Mouse (Mus musculus): Measurements from ENCODE around the gene Ms4a13.
A peak's percentile ranks its signal among the peaks of the same experiment; 100 is the strongest.
"Not testable (repeated sequence)": the region's sequence is repeated elsewhere in the genome, so short reads cannot be mapped to it uniquely, and the experiment has no call there.

Gene Ms4a13

DNA sequence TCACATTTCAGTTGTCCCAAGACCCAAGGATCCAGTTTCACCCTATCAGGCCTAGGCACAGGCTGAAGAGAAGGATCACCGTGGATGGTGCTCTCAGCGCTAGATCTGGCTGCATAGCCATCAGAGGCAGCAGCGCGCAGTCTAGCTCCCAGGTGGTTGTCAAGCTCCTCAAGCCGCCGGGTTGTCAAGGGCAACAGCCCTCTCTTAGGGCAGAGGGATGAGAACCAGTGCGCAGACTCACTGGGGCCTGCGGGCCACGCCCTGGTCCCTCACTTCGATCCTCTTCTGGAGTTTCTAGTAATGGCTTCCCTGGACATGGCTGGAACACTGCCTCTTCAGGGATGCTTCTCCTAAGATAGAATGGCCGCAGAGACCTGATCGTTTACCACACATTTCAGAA lies at the start of gene Ms4a13:
Gene Ms4a13 (minus strand): TSS at position 192 of the 400 bp plus-strand sequence.
- DNase-seq (ENCODE audit: low read depth in 2 of 2, low spot score in 2 of 2) = no peak

DNA sequence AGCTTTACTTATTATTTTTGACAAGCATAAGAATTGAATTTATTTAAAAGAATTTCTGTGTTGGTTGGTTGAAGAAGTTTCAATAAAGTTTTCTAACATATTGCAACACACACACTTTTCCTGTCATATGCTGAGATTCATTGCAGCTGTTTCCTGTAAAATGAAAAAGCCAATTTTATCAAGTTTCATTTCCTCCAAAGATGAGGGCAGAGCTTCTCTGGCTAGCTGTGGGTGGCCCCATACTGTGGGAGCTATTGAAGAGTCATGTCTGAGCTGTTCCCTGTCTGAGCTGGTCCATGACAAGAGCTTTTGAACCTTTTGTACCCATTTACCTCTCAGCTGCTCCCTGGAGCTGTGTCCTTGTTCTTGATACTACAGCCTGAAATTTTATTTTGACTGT lies 47.7 kb upstream of the Ms4a13 start:
- no peak for DNase-seq (ENCODE audit: low read depth in 2 of 2, low spot score in 2 of 2)

DNA sequence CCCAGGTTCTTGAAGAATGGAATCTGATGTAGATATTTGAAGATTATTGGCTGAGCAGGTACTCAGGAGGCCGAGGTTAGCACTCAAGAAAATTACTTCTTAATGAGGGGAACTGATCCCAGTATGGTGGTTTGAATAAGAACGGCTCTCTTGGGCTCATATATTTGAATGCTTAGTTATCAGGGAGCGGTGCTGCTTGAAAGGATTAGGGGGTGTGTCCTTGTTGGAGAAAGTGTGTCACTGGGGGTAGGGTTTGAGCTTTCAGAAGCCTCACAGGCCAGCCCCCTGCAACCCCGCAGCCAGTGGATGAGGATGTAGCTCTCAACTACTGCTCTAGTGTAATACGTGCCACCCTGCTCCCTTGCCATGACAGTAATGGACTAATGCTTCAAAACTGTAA lies 46.0 kb upstream of the Ms4a13 start:
- DNase-seq (ENCODE audit: low read depth in 2 of 2, low spot score in 2 of 2) = no peak

DNA sequence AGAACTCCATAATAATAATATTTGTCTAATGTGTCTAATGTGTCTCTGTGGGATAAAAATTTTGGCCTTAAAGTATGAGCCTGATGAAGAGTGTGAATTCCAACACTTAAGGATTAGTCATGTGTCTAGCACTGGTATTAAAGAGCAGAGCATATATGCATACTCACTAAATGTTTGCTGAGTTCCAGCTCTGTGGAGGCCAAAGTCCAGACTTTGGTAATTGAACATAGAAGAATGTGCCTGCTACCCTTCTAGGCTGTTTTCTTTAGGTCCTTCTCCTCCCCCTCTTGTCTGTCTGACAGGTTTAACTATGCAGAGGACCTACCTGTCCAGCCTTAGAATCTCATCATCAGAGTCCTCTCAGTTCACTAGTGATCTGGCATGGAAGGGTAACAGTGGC lies 39.3 kb upstream of the Ms4a13 start:
- DNase-seq (ENCODE audit: low read depth in 2 of 2, low spot score in 2 of 2) = no peak

DNA sequence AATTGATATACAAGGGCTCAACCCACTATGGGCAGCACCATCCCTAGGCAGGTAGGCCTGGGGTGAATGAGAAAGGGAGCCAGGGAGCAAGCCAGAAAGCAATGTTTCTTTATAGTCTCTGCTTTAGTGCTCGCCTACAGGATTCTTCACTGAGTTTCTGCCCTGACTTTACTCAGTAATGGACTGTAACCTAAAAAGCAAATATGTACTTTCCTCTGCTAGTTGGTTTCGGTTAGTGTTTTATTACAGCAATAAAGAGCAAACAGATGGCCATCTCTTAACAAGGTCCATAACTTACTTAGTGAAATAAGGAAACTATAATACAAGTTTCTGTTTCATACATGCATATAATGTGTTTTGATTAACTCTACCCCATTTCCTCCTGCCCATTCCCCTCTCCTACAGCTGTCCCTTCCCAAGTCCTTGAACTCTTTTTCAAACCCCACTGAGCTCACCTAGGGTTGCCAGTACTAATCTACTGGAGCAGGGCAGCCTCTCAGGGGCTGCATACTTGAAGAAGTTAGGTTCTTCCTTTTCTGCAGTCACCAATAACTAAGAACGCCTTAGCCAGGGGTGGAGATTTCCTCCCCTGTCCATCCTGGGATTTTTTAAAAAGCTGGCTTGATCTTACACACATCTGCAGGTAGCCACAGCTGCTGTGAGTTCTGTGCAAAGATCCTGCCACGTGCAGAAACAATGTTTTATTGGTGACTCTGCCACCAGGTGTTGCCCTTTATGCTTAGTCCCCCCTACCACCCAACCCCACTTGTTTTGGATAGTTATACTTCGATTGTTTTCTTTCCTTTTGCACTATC lies 38.6 kb upstream of the Ms4a13 start:
- no peak for DNase-seq (ENCODE audit: low read depth in 2 of 2, low spot score in 2 of 2)

DNA sequence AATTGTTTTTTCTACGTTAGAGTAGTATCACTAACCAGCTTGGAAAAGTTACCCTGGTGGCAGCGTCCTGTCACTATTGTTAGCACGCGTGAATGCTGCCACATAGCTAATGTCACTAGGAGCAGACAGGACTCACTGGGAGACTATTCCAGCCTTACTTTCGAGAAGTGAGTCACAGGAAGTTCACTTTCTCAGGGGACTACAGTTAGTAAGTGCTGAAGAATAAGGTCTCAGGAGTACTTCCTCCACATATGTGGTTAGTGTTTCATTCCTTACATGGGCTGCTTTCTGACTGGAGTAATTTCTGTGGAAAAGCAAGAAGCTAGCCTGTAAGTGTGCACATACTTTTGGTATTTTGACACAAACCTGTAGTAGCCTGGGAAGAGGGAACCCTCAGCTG lies 37.7 kb upstream of the Ms4a13 start:
- no peak for DNase-seq (ENCODE audit: low read depth in 2 of 2, low spot score in 2 of 2)

DNA sequence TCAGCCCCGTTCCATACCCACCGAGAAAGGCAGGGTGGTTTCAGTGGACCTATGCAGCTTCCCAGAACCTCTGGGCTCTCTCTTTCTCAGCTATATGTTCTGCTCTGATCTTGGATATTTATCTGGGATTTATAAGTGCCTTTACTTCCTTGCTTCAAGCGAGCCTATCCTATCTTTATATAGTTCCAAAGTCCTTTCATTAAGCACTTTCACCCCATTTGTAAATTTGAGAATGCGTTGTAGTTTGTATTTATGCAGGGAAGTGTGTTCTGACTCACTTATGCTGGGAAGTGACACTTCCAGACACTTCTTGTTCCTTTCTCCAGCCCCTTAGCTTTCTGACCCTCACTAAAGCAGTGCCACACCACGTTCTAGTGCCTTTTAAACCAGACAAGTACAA lies 35.8 kb upstream of the Ms4a13 start, which contains the start of gene Ms4a12:
Gene Ms4a12 (minus strand): TSS at position 101 of the 400 bp plus-strand sequence.
- DNase-seq (ENCODE audit: low read depth in 2 of 2, low spot score in 2 of 2) = no peak

DNA sequence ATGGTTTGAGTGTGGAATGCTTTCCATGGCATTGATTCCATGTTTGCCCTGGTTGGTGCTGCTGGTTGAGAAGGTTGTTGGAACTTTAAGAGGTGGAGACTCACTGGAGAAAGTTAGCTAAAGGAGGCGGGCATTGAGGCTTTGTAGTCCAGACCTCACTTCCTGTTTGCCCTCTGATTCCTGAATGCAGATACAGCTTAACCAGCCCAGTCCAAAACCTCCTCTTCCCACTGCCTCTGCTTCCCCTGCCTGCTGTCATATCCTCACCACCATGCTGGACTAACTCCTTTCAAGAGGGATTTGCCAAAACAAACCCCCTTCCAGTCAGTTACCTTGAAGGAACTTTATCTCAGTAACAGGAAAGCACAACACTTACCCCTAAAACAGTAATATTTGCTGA lies 4.0 kb downstream of the Ms4a13 start:
- DNase-seq (ENCODE audit: low read depth in 2 of 2, low spot score in 2 of 2) = no peak

DNA sequence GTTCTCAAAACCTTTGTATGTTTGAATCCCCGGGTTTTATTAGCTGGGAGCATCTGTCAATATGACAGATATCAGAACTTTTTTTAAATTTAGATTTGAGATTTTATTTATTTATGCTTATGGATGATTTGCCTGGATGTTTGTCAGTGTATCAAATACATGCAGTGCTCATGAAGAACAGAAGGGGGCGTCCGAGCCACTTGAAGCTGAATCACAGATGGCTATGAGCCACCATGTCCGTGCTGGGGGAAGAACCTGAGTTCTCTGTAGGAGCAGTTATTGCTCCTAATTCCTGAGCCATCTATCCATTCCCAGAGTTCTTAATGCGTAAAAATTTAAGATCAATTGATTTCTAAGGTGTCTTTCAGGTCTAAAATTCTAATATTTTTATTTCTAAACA lies 12.4 kb downstream of the Ms4a13 start:
- peak; percentile 37 to 60 for DNase-seq (ENCODE audit: low read depth in 2 of 2, low spot score in 2 of 2)

DNA sequence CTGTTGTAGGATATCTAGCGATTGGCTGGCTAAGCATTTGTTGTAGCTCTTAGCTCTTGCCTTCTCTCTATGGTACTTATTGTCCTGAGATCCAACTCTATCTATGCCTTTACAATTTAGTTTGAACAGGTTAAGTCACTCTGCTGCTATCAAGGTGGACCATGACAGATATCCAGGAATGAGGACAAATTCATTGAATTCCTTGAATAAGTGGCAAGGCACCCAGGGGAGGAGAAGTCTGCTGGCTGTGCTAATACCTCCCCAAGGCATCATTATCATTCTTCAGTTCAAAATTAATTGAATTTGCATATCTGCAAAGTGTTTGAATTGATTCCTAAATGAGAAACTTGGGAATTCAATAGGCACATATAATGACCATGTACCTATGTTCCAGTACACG lies 19.1 kb downstream of the Ms4a13 start:
- DNase-seq (ENCODE audit: low read depth in 2 of 2, low spot score in 2 of 2) = no peak

DNA sequence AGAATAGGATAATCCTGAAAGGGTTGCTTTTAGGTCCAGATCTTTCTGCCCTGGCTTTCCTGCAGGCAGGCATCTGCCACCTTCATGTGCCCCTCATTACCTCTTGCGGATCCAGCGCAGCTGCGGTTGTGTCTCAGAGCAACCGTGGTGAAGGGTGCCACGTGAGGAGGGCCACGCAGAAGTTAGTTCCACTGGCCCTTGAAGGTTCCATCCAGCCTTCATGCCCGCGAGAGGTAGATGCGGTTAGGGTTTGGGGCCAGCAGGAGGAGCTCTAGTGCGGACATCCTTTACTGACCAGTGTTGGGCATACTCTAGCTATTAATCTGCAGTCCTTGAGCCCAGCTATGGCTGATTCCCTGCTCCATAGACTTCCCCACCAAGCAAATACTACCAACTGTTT lies 31.4 kb downstream of the Ms4a13 start, which contains the start of gene 1700025F22Rik:
Gene 1700025F22Rik (minus strand): TSS at position 149 of the 400 bp plus-strand sequence.
- DNase-seq (ENCODE audit: low read depth in 2 of 2, low spot score in 2 of 2) = peak in 1 of 2 experiments; percentile 23

DNA sequence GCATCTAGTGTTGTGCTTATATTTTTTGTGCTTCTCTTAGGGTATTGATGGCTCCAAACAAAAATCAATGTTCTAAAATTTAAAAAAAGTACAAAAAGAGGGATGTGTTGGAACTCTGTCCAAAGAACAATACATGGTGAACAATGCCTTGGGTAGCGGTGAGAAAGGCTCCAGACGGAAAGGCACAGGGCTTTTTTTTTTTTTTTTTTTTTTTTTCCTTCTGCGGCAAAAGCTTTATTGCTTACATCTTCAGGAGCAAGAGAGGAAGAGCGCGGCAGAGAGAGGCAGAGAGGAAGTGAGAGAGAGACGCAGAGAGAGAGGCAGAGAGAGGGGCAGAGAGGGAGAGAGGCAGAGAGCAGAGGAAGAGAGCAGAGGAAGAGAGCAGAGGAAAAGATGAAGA lies 38.6 kb downstream of the Ms4a13 start:
- not testable (repeated sequence) for DNase-seq (ENCODE audit: low read depth in 2 of 2, low spot score in 2 of 2)

DNA sequence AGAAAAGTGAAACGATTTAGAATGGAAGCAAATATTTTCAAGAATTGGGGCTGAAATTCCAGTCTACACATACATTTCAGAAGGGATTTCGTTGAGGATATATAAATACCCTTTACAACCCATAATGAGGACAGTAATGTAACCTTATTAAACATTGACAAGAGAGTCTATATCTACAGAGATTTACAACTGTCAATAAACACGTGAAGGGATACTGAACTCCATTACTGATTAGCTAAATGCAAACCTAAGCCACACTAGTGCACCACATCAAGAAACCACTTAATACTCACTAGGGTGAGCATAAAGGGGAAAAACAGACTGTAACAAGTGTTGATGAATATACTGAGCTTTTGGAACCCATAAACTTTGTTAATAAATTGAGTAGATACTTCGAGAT lies 61.2 kb downstream of the Ms4a13 start:
- no peak for DNase-seq (ENCODE audit: low read depth in 2 of 2, low spot score in 2 of 2)

DNA sequence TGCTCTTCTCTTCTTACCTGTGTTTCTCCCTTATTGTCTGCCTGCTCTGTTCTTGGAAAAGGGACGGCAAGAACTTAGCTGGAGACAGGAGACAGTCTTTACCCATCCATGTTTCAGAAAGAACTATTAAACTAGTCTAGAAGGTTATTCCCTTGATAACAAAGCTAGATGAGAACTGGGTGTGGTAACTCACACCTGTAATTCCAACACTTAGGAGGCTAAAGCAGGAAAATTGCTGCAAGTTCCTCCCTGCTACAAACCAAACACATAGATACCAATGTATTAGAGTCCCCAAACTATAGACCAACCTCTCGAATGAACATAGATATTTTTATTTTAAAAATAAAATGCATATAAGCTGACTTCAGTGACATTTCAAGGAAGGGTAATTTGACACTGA lies 61.7 kb downstream of the Ms4a13 start:
- no peak for DNase-seq (ENCODE audit: low read depth in 2 of 2, low spot score in 2 of 2)

DNA sequence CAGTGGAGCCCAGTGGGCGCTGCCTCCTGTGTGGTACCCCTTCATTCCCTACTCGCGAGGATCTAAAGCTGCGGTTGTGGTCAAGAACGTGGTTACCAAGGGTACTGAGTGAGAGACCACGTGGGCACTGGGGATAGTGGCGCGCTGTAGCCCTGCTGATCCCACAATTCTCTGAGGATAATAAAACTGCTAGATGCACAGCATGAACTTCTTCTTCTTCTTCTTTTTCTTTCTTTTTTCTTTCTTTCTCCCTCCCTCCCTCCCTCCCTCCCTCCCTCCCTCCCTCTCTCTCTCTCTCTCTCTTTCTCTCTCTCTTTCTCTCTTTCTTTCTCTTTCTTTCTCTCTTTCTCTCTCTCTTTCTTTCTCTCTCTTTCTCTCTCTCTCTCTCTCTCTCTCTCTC lies 65.8 kb downstream of the Ms4a13 start, which contains the start of gene 1700017D01Rik:
Gene 1700017D01Rik (minus strand): TSS at position 101 of the 400 bp plus-strand sequence.
- DNase-seq (ENCODE audit: low read depth in 2 of 2, low spot score in 2 of 2) = not testable (repeated sequence)

DNA sequence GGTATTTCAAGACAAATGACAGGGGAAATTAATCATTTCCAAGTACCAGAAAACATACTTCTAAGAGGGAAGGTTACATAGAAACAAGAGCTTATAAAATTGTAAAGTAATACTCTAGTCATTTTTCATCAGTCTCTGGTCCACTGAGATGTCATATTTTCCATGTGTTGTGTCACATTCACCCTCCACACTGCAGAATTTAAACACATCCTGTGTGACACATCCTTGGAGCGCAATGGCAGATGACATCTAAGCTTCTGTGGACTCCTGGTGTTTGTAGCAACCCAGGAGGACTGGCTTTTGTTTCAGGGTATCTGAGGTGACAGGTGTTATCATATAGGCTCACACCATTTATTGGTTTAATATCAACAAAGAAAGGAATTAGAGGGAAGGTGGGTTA lies 66.8 kb downstream of the Ms4a13 start:
- DNase-seq (ENCODE audit: low read depth in 2 of 2, low spot score in 2 of 2) = no peak

DNA sequence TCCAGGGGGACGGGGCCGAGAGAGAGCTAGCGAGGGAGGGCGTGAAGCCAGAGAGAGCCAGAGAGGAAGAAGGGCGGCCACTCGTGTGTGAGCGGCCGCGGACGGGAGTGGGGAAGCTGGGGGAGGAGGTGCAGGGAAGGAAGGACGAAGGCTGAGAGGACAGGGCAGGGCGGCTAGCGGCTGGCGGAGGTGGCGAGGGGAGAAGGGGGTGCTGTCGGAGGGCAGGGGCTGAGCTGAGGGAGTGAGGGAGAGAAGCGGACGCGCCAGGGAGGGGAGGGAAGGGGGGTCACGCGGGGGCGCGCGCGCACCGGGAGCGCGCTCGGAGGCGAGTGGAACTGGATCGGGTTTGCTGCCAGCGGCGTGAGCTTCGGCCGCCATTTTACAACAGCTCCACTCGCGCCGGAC lies 75.5 kb downstream of the Ms4a13 start:
- peak in 1 of 2 experiments; percentile 13 for DNase-seq (ENCODE audit: low read depth in 2 of 2, low spot score in 2 of 2)

Measured in CD8-positive naive resting alpha-beta T cell, adult 2 months (primary cell).